ENCODE assay signal across 9 mouse cellular contexts in genomic region chr1:162184003-162184748, GRCm38 (mm10).
DNase-seq lines count a peak whose midpoint lies in the region; ATAC-seq lines count a peak whose summit lies in the region.
"Had no signal": no experiment of that assay in that cellular context is flagged by ENCODE, and none has a peak within 500 bp of the region (broad histone marks: within the 10 kb centered on the region; RNA-seq: fewer than 3 reads in every experiment).

No protein-coding gene starts in this region.

- no peak overlapping the region for H3K4me3 ChIP-seq in hindbrain, embryonic 16.5 days (ENCODE audit: low read length)
- H3K4me3 ChIP-seq in midbrain, embryonic 11.5 days (ENCODE audit: low read depth, low read length): no peak overlapping the region
- H3K4me3 ChIP-seq: megakaryocyte, embryonic 14.5 days had no signal

- no peak overlapping the region for H3K9ac ChIP-seq in hindbrain, embryonic 16.5 days (ENCODE audit: low read depth, low read length)
- H3K9ac ChIP-seq in midbrain, embryonic 11.5 days (ENCODE audit: low read length): no peak overlapping the region

- no peaks in the 10 kb centered on the region for H3K9me3 ChIP-seq in hindbrain, embryonic 16.5 days (ENCODE audit: control insufficient read depth, low read length)
- H3K9me3 ChIP-seq in midbrain, embryonic 11.5 days (ENCODE audit: control insufficient read depth, low read length): no peaks in the 10 kb centered on the region
- H3K9me3 ChIP-seq: megakaryocyte, embryonic 14.5 days had no signal

- no peaks in the 10 kb centered on the region for H3K36me3 ChIP-seq in hindbrain, embryonic 16.5 days (ENCODE audit: control insufficient read depth, insufficient read depth, low read length)
- H3K36me3 ChIP-seq in midbrain, embryonic 11.5 days (ENCODE audit: control insufficient read depth, insufficient read depth, low read length): no peaks in the 10 kb centered on the region

- ATAC-seq in hindbrain, embryonic 16.5 days: peak; percentile 29
- ATAC-seq in midbrain, embryonic 11.5 days (ENCODE audit: low FRiP score): peak; percentile 45; the same call in 1 of the 2 replicates

- H3K27ac ChIP-seq in hindbrain, embryonic 16.5 days (ENCODE audit: low read depth, low read length): peak overlapping the region; percentile 29; the same call in 1 of the 2 replicates
- H3K27ac ChIP-seq in midbrain, embryonic 11.5 days (ENCODE audit: low read depth, low read length): no peak overlapping the region; the same call in 1 of the 2 replicates

- peaks cover 18% of the 10 kb centered on the region for H3K4me1 ChIP-seq in hindbrain, embryonic 16.5 days (ENCODE audit: control insufficient read depth, insufficient read depth, low read depth, low read length)
- peaks cover 3% of the 10 kb centered on the region; the same call in 1 of the 2 replicates for H3K4me1 ChIP-seq in midbrain, embryonic 11.5 days (ENCODE audit: control insufficient read depth, insufficient read depth, low read length)

- no peaks in the 10 kb centered on the region for H3K27me3 ChIP-seq in hindbrain, embryonic 16.5 days (replicated peaks; ENCODE audit: control insufficient read depth, insufficient read depth, low read length)
- H3K27me3 ChIP-seq in midbrain, embryonic 11.5 days (ENCODE audit: control insufficient read depth, insufficient read depth, low read length): no peaks in the 10 kb centered on the region
- H3K27me3 ChIP-seq: megakaryocyte, embryonic 14.5 days had no signal

- 37% methylated on average over 14 of the region's 14 CpGs for WGBS in hindbrain, embryonic 16.5 days
- 46% methylated on average over 14 of the region's 14 CpGs for WGBS in midbrain, embryonic 11.5 days

- H3K4me2 ChIP-seq in hindbrain, embryonic 16.5 days (ENCODE audit: low read length): no peak overlapping the region
- no peak overlapping the region for H3K4me2 ChIP-seq in midbrain, embryonic 11.5 days

- peak; percentile 42 for DNase-seq in embryo, embryonic 11 days
- DNase-seq in embryo, embryonic 10 days (ENCODE audit: low spot score): no peak
- DNase-seq in cerebellum, adult 18-20 months: peak; percentile 77 to 79
- peak; percentile 82 for DNase-seq in gastrocnemius, postnatal 25 days
- DNase-seq in midbrain, embryonic 11.5 days (ENCODE audit: low spot score, missing footprints): peak; percentile 81
- DNase-seq in c-Kit-positive CD71-positive TER-119-positive erythroid progenitor cells, embryonic 14.5 days (ENCODE audit: low spot score): no peak
- no peak for DNase-seq in adrenal gland, postnatal 4 days (ENCODE audit: low spot score in 2 of 2)

Comparison
In these comparisons a context has a peak if more than half of its experiments do, and no peak if none do; other contexts are left out.
1. DNase-seq: peak in embryo, embryonic 11 days (single experiment), cerebellum, adult 18-20 months (2 of 2), gastrocnemius, postnatal 25 days (single experiment) and midbrain, embryonic 11.5 days (single experiment); none in embryo, embryonic 10 days (single experiment), c-Kit-positive CD71-positive TER-119-positive erythroid progenitor cells, embryonic 14.5 days (single experiment) and adrenal gland, postnatal 4 days (0 of 2).